Mouse (Mus musculus) heart, postnatal 0 days (tissue): ENCODE data around the gene Rnf5. TPM values are rescaled to one million over a fixed set of nuclear protein-coding genes. Genes with fewer than 3 reads are reported as not detected.

Experiments used
- ATAC-seq: fragments of 200-750 bp; cut with Nextera tagmentation; 2 replicates; pipeline ENCODE4 v1.8.0; 2017; ENCODE audit warnings: low read depth, moderate number of reproducible peaks, moderate library complexity; ENCODE audit not compliant: insufficient read depth
- DNase-seq: peaks from one replicate; pipeline ENCODE4 v3.0.0-alpha.2; 2016; ENCODE audit warnings: low spot score
- H3K27ac ChIP-seq: fragments of 300-500 bp; sonication (generic); 2 replicates; pipeline ENCODE4 v1.5.1; 2014; ENCODE audit warnings: low read depth, mild to moderate bottlenecking
- H3K27me3 ChIP-seq: fragments of 300-500 bp; sonication (generic); 2 replicates; pipeline ENCODE4 v1.6.1; 2014; ENCODE audit warnings: low read length, mixed read lengths; ENCODE audit not compliant: control insufficient read depth, insufficient read depth
- H3K36me3 ChIP-seq: fragments of 300-500 bp; sonication (generic); replicated peaks from 2 replicates; pipeline ENCODE4 v1.6.1; 2014; ENCODE audit warnings: low read length, mixed read lengths; ENCODE audit not compliant: control insufficient read depth, insufficient read depth
- H3K4me1 ChIP-seq: fragments of 300-500 bp; sonication (generic); 2 replicates; pipeline ENCODE4 v1.6.1; 2014; ENCODE audit warnings: antibody characterized with exemption; ENCODE audit not compliant: control insufficient read depth, insufficient read depth
- H3K4me2 ChIP-seq: fragments of 300-500 bp; sonication (generic); 2 replicates; pipeline ENCODE4 v1.6.1; 2014; ENCODE audit warnings: low read depth, mild to moderate bottlenecking, low read length, moderate library complexity
- H3K4me3 ChIP-seq: fragments of 300-500 bp; sonication (generic); 2 replicates; pipeline ENCODE4 v1.5.1; 2014; ENCODE audit warnings: low read depth, low read length
- H3K9ac ChIP-seq: fragments of 300-500 bp; sonication (generic); replicated peaks from 2 replicates; pipeline ENCODE4 v1.6.1; 2014; ENCODE audit warnings: low read depth, low read length, mixed read lengths
- H3K9me3 ChIP-seq: fragments of 300-500 bp; sonication (generic); replicated peaks from 2 replicates; pipeline ENCODE4 v1.6.1; 2016; ENCODE audit warnings: low read length; ENCODE audit not compliant: control insufficient read depth
- CTCF ChIP-seq: IDR thresholded peaks from 2 replicates; pipeline ENCODE4 v1.5.1; 2016; ENCODE audit warnings: antibody characterized with exemption, control low read depth, low read depth
- EP300 ChIP-seq: IDR thresholded peaks from 2 replicates; pipeline ENCODE4 v1.6.1; 2016; ENCODE audit warnings: antibody characterized with exemption, low read depth
- WGBS: fragments of 180-500 bp; shearing (Covaris S2); extraction: QIAGEN DNeasy Blood & Tissue Kit; methylation state at CpG from one replicate; pipeline ENCODE4 v1.1.7; 2014; 5-methylcytosine and 5-hydroxymethylcytosine counted together
- polyA plus RNA-seq: library from polyadenylated mRNA; unstranded; fragments of >200 nt; fragmentation: Nextera tagmentation; extraction: Ambion mirVana; gene quantifications from 2 replicates; pipeline ENCODE4 v1.2.1, GENCODE M21; 2015
- total RNA-seq: library from RNA; depleted of rRNA; stranded (reverse); fragments of >200 nt; gene quantifications from 2 replicates; pipeline ENCODE4 v1.2.3, GENCODE M21; 2014; ENCODE audit warnings: low replicate concordance; rRNA removed

Rnf5 gene
- 29.6 and 42.5 TPM in 2 replicates for total RNA-seq
- polyA plus RNA-seq = 79.9 and 86.5 TPM in 2 replicates

- peak within 1 kb of the TSS; percentile 70 for H3K4me3 ChIP-seq
- under 1% methylated on average over 30 of the region's 30 CpGs for WGBS
- no peaks in the 10 kb centered on the region for H3K9me3 ChIP-seq
- peak within 1 kb of the TSS; percentile 98 for H3K4me2 ChIP-seq
- ATAC-seq = peak; percentile 90
- peaks cover 22% of the 10 kb centered on the region for H3K4me1 ChIP-seq
- peak; percentile 100 for DNase-seq
- no peaks in the 10 kb centered on the region for H3K27me3 ChIP-seq
- no peak for TF ChIP-seq CTCF
- peak; percentile 92 for TF ChIP-seq EP300
- H3K27ac ChIP-seq = peak within 1 kb of the TSS; percentile 95
- H3K36me3 ChIP-seq = peaks cover 20% of the 10 kb centered on the region
- H3K9ac ChIP-seq = peak within 1 kb of the TSS; percentile 72
Measured at GRCm38 (mm10) chr17:34603375-34604060, at the start of gene Rnf5. Gene Rnf5, minus strand, starts transcription at chr17:34603690.

- DNase-seq (no peak), ATAC-seq (no peak)
- H3K9me3 ChIP-seq = no peaks in the 10 kb centered on the region
- H3K27me3 ChIP-seq = no peaks in the 10 kb centered on the region
- H3K4me2 ChIP-seq = no peak overlapping the region
- 91% methylated on average over 8 of the region's 8 CpGs for WGBS
- no peak overlapping the region for H3K27ac ChIP-seq
- no peak overlapping the region for H3K4me3 ChIP-seq
- TF ChIP-seq EP300 (no peak), CTCF (no peak)
- peaks cover 35% of the 10 kb centered on the region for H3K36me3 ChIP-seq
- H3K4me1 ChIP-seq = peaks cover 11% of the 10 kb centered on the region
- H3K9ac ChIP-seq = no peak overlapping the region
Measured at GRCm38 (mm10) chr17:34652985-34653384, 49.5 kb upstream of the Rnf5 start.

- no peaks in the 10 kb centered on the region for H3K27me3 ChIP-seq
- H3K9ac ChIP-seq = no peak overlapping the region
- TF ChIP-seq EP300 (no peak), CTCF (no peak)
- no peak for DNase-seq
- WGBS = 88% methylated on average over 10 of the region's 10 CpGs
- H3K9me3 ChIP-seq = no peaks in the 10 kb centered on the region
- peaks cover 35% of the 10 kb centered on the region for H3K36me3 ChIP-seq
- no peak overlapping the region for H3K27ac ChIP-seq
- no peak overlapping the region for H3K4me2 ChIP-seq
- no peak for ATAC-seq
- peaks cover 14% of the 10 kb centered on the region for H3K4me1 ChIP-seq
- no peak overlapping the region for H3K4me3 ChIP-seq
Measured at GRCm38 (mm10) chr17:34652546-34652945, 49.1 kb upstream of the Rnf5 start.

GRCm38 (mm10) chr17:34651507-34652221 is 48.2 kb upstream of the Rnf5 start:
- Histone ChIP-seq H3K9ac (no peak overlapping the region), H3K36me3 (peaks cover 35% of the 10 kb centered on the region), H3K4me3 (no peak overlapping the region), H3K4me2 (no peak overlapping the region), H3K27ac (no peak overlapping the region), H3K9me3 (no peaks in the 10 kb centered on the region), H3K4me1 (peaks cover 13% of the 10 kb centered on the region), H3K27me3 (no peaks in the 10 kb centered on the region)
- no peak for ATAC-seq
- DNase-seq = no peak
- peak; percentile 53 for TF ChIP-seq CTCF
- TF ChIP-seq EP300 = no peak
- WGBS = 48% methylated on average over 19 of the region's 19 CpGs

- Histone ChIP-seq H3K9ac (no peak overlapping the region), H3K27ac (no peak overlapping the region), H3K4me1 (peaks cover 22% of the 10 kb centered on the region), H3K4me2 (no peak overlapping the region), H3K36me3 (peaks cover 35% of the 10 kb centered on the region), H3K9me3 (no peaks in the 10 kb centered on the region), H3K4me3 (no peak overlapping the region), H3K27me3 (no peaks in the 10 kb centered on the region)
- ATAC-seq = no peak
- WGBS = 86% methylated on average over 14 of the region's 14 CpGs
- no peak for DNase-seq
- TF ChIP-seq EP300 (no peak), CTCF (no peak)
Measured at GRCm38 (mm10) chr17:34650781-34651180, 47.3 kb upstream of the Rnf5 start.
